Mouse (Mus musculus) heart, postnatal 0 days (tissue): ENCODE measurements around the gene Ypel5.

Source experiments
- CTCF ChIP-seq: IDR thresholded peaks from 2 replicates; pipeline ENCODE4 v1.5.1; 2016; ENCODE audit warnings: antibody characterized with exemption, control low read depth, low read depth
- EP300 ChIP-seq: IDR thresholded peaks from 2 replicates; pipeline ENCODE4 v1.6.1; 2016; ENCODE audit warnings: antibody characterized with exemption, low read depth

GRCm38 (mm10) chr17:72868181-72868580 lies 31.9 kb downstream of the Ypel5 start:
- TF ChIP-seq CTCF = no peak
- TF ChIP-seq EP300 = no peak
